31 mouse cellular contexts compared by ENCODE assay signal in genomic region chr4:155703425-155703929, GRCm38 (mm10). TPM values are rescaled to one million over a fixed set of nuclear protein-coding genes. Genes with fewer than 3 reads are reported as not detected.
DNase-seq lines count a peak whose midpoint lies in the region; ATAC-seq and TF ChIP-seq lines count a peak whose summit lies in the region.
"Had no signal": no experiment of that assay in that cellular context is flagged by ENCODE, and none has a peak within 500 bp of the region (broad histone marks: within the 10 kb centered on the region; RNA-seq: fewer than 3 reads in every experiment).

No protein-coding gene starts in this region.

- H3K4me1 ChIP-seq in E14TG2a.4 (replicated peaks; ENCODE audit: low read depth, low read length) (peaks cover 62% of the 10 kb centered on the region), MEL (ENCODE audit: control insufficient read depth in 1 of 2, insufficient read depth in 2 of 2, low read length in 2 of 2) (peaks cover 9 to 11% of the 10 kb centered on the region in 2 experiments)
- peaks cover 33% of the 10 kb centered on the region for H3K4me1 ChIP-seq in liver, embryonic 15.5 days (replicated peaks)
- H3K4me1 ChIP-seq: stomach, embryonic 15.5 days had no signal

- ATAC-seq in liver, embryonic 15.5 days (ENCODE audit: insufficient read depth): no peak
- ATAC-seq: forebrain, embryonic 13.5 days; intestine, postnatal 0 days; midbrain, embryonic 13.5 days had no signal

- no peak for DNase-seq in layer of hippocampus, adult 2 months (ENCODE audit: low spot score in 2 of 2)
- no peak for DNase-seq in layer of hippocampus, adult 9-10 months (ENCODE audit: low spot score)
- peak; percentile 66 for DNase-seq in MEL (ENCODE audit: low read depth, low spot score)
- DNase-seq in gastrocnemius, adult 2 months: no peak
- DNase-seq in left cerebral cortex, postnatal 25 days (ENCODE audit: low spot score in 2 of 2): no peak
- DNase-seq in spleen, postnatal 14 days (ENCODE audit: low spot score in 2 of 2): no peak
- DNase-seq: adrenal gland, postnatal 25 days; cerebellum, adult 11-12 months; cerebellum, postnatal 10 days; gastrocnemius, postnatal 25 days; heart, adult 18-20 months; heart, postnatal 36 days; kidney, adult 9 months; kidney, postnatal 14 days; left cerebral cortex, postnatal 4 days; lung, adult 2 months; lung, postnatal 14 days; retina, postnatal 1 day; right cerebral cortex, postnatal 14 days; thymus, postnatal 14 days had no signal

- peak overlapping the region; percentile 85; the same call in 1 of the 2 replicates for H3K4me2 ChIP-seq in liver, embryonic 15.5 days

- H3K27me3 ChIP-seq in E14TG2a.4 (ENCODE audit: insufficient read depth, low read length) (no peaks in the 10 kb centered on the region), MEL (ENCODE audit: control insufficient read depth in 1 of 2, insufficient read depth in 2 of 2, low read length in 2 of 2) (no peaks in the 10 kb centered on the region)
- H3K27me3 ChIP-seq in liver, embryonic 15.5 days: 0 out of 2 replicates have a peak, but pooled peaks cover 4% of the 10 kb centered on the region
- H3K27me3 ChIP-seq: forebrain, embryonic 13.5 days; hindbrain, embryonic 13.5 days; midbrain, embryonic 13.5 days; neural tube, embryonic 15.5 days; stomach, embryonic 15.5 days had no signal

- H3K9me3 ChIP-seq in E14TG2a.4 (ENCODE audit: low read length) (no peaks in the 10 kb centered on the region), MEL (replicated peaks; ENCODE audit: insufficient read depth, low read length) (no peaks in the 10 kb centered on the region)
- no peaks in the 10 kb centered on the region for H3K9me3 ChIP-seq in liver, embryonic 15.5 days (replicated peaks)
- H3K9me3 ChIP-seq: forebrain, embryonic 13.5 days; hindbrain, embryonic 13.5 days; midbrain, embryonic 13.5 days; neural tube, embryonic 15.5 days; stomach, embryonic 15.5 days had no signal

- peaks cover 29% of the 10 kb centered on the region for H3K79me2 ChIP-seq in MEL (ENCODE audit: control insufficient read depth, insufficient read depth, low read length, poor library complexity)

- 0 out of 4 replicates have a peak, but pooled peaks of 1 of the 2 experiments have one; percentile 21 for TF ChIP-seq EP300 in MEL (IDR thresholded peaks at IDR 0.05; ENCODE audit: low read depth in 1 of 2, low read length in 2 of 2)

- WGBS in liver, embryonic 15.5 days (ENCODE audit: insufficient replicate concordance): 86% methylated on average over 4 of the region's 4 CpGs

- intact Hi-C loops in gastrocnemius, adult 2 months (cut with DNase I): loop anchor here (5.0 to 10.0 kb wide), 3 partner anchors 76 to 339 kb away; partner anchors contain the start of gene Prkcz
- intact Hi-C loops in left cerebral cortex, postnatal 25 days (cut with DNase I): no loop called here

- peak overlapping the region; percentile 95 for H3K9ac ChIP-seq in MEL (ENCODE audit: control insufficient read depth, low read depth, low read length, poor library complexity, severe bottlenecking)
- no peak overlapping the region for H3K9ac ChIP-seq in liver, embryonic 15.5 days
- H3K9ac ChIP-seq: stomach, embryonic 15.5 days had no signal

- TF ChIP-seq RAD21 in MEL (IDR thresholded peaks at IDR 0.05; ENCODE audit: low read depth, low read length): no peak

- H3K4me3 ChIP-seq in layer of hippocampus, adult 2 months: no peak overlapping the region
- peak overlapping the region; percentile 96 for H3K4me3 ChIP-seq in E14TG2a.4 (replicated peaks; ENCODE audit: low read length)
- peak overlapping the region; percentile 22 to 77 for H3K4me3 ChIP-seq in MEL (ENCODE audit: control insufficient read depth in 1 of 2, insufficient read depth in 1 of 2, low read depth in 2 of 2, low read length in 2 of 2)
- no peak overlapping the region for H3K4me3 ChIP-seq in liver, embryonic 15.5 days (replicated peaks)
- H3K4me3 ChIP-seq in gastrocnemius, adult 2 months: no peak overlapping the region

- no peak for TF ChIP-seq POLR2A in MEL (IDR thresholded peaks at IDR 0.05; ENCODE audit: control insufficient read depth in 1 of 2, insufficient read depth in 1 of 2, low read depth in 1 of 2, low read length in 2 of 2, poor library complexity in 1 of 2)

- H3K36me3 ChIP-seq in E14TG2a.4 (ENCODE audit: insufficient read depth, low read length): peaks cover 34% of the 10 kb centered on the region
- H3K36me3 ChIP-seq in MEL (ENCODE audit: control insufficient read depth in 1 of 2, insufficient read depth in 2 of 2, low read length in 2 of 2): peaks cover 0 to 29% of the 10 kb centered on the region in 2 experiments; a peak in 3 of 4 replicates
- H3K36me3 ChIP-seq in liver, embryonic 15.5 days (replicated peaks): no peaks in the 10 kb centered on the region
- H3K36me3 ChIP-seq: hindbrain, embryonic 13.5 days; midbrain, embryonic 13.5 days; neural tube, embryonic 15.5 days; stomach, embryonic 15.5 days had no signal

- H3K27ac ChIP-seq in layer of hippocampus, adult 2 months: no peak overlapping the region
- H3K27ac ChIP-seq in MEL (ENCODE audit: control insufficient read depth, low read depth, low read length): peak overlapping the region; percentile 69
- no peak overlapping the region for H3K27ac ChIP-seq in liver, embryonic 15.5 days (replicated peaks)
- H3K27ac ChIP-seq in gastrocnemius, adult 2 months: no peak overlapping the region
- H3K27ac ChIP-seq: forebrain, embryonic 13.5 days had no signal

- 0 out of 2 replicates have a peak, but pooled peaks have one; percentile 1 for TF ChIP-seq CTCF in layer of hippocampus, adult 2 months (conservative IDR thresholded peaks at IDR 0.05)
- TF ChIP-seq CTCF in E14TG2a.4 (conservative IDR thresholded peaks at IDR 0.05; ENCODE audit: low read length) (no peak), MEL (IDR thresholded peaks at IDR 0.05 in 2 of 3, conservative IDR thresholded peaks at IDR 0.05 in 1 of 3; ENCODE audit: control insufficient read depth in 1 of 3, insufficient read depth in 1 of 3, low read depth in 2 of 3, low read length in 3 of 3, poor library complexity in 1 of 3, severe bottlenecking in 1 of 3) (no peak)
- no peak for TF ChIP-seq CTCF in gastrocnemius, adult 2 months (IDR thresholded peaks at IDR 0.05)

TF ChIP-seq in MEL, 35 proteins besides CTCF, POLR2A, EP300 and RAD21 (continues in another document):
- no peak for TF ChIP-seq ETS1 (IDR thresholded peaks at IDR 0.05; ENCODE audit: low read depth, low read length)
- TF ChIP-seq POLR2AphosphoS2 (IDR thresholded peaks at IDR 0.05; ENCODE audit: low read length): no peak
- no peak for TF ChIP-seq HCFC1 (IDR thresholded peaks at IDR 0.05; ENCODE audit: low read depth, low read length)
- TF ChIP-seq SIN3A (IDR thresholded peaks at IDR 0.05; ENCODE audit: low read length): 0 out of 2 replicates have a peak, but pooled peaks have one; percentile 42
- no peak for TF ChIP-seq NRF1 (IDR thresholded peaks at IDR 0.05; ENCODE audit: insufficient read depth, low read depth, low read length, poor library complexity, severe bottlenecking)
- no peak for TF ChIP-seq ELF1 (IDR thresholded peaks at IDR 0.05; ENCODE audit: low read depth, low read length)
- no peak for TF ChIP-seq TCF12 (IDR thresholded peaks at IDR 0.05; ENCODE audit: low read depth, low read length)
- TF ChIP-seq MYB (IDR thresholded peaks at IDR 0.05; ENCODE audit: low read depth, low read length): no peak
- no peak for TF ChIP-seq TBP (IDR thresholded peaks at IDR 0.05; ENCODE audit: low read depth, low read length)
- TF ChIP-seq TAL1 (IDR thresholded peaks at IDR 0.05; ENCODE audit: low read length): no peak
- no peak for TF ChIP-seq GABPA (IDR thresholded peaks at IDR 0.05; ENCODE audit: low read depth, low read length)

RNA-seq across cellular contexts. Expression of gene Ssu72, which starts 1.1 kb away (rescaled TPM):
- 10 to 100 TPM; 90.9 to 92.8 TPM for total RNA-seq in layer of hippocampus, adult 2 months (2021)
- total RNA-seq in MEL (2012; rRNA removed): 160 and 170 TPM in 2 replicates
- 100 to 1,000 TPM; 140 to 267 TPM for polyA plus RNA-seq in MEL (2012; ENCODE audit: insufficient read depth in 1 of 2, insufficient read length in 2 of 2, low read depth in 1 of 2, low replicate concordance in 2 of 2, missing spikeins in 1 of 2)
- 52.0 and 52.4 TPM in 2 replicates for polyA plus RNA-seq in liver, embryonic 15.5 days (2015; fragmentation: Nextera tagmentation; extraction: Ambion mirVana)
- 10 to 100 TPM; 42.3 to 44.5 TPM for total RNA-seq in gastrocnemius, adult 2 months (2021)
- 10 to 100 TPM; 93.3 to 98.2 TPM for total RNA-seq in left cerebral cortex, postnatal 25 days (2021)

RNA-seq across cellular contexts. Expression of gene Fndc10, which starts 9.3 kb away (rescaled TPM):
- 10 to 100 TPM; 26.5 to 27.9 TPM for total RNA-seq in layer of hippocampus, adult 2 months (2021)
- total RNA-seq in MEL (2012; rRNA removed): 1.1 and 2.6 TPM in 2 replicates
- 1 to 10 TPM in 1 of 2 experiments, not detected in 1; 5.9 TPM for polyA plus RNA-seq in MEL (2012; ENCODE audit: insufficient read depth in 1 of 2, insufficient read length in 2 of 2, low read depth in 1 of 2, low replicate concordance in 2 of 2, missing spikeins in 1 of 2)
- 0.24 and 0.48 TPM in 2 replicates for polyA plus RNA-seq in liver, embryonic 15.5 days (2015; fragmentation: Nextera tagmentation; extraction: Ambion mirVana)
- total RNA-seq in gastrocnemius, adult 2 months (2021): 1 to 10 TPM; 1.0 to 1.5 TPM
- total RNA-seq in left cerebral cortex, postnatal 25 days (2021): 10 to 100 TPM; 26.5 to 29.2 TPM

RNA-seq across cellular contexts. Expression of gene Tmem240, which starts 31.1 kb away (rescaled TPM):
- total RNA-seq in layer of hippocampus, adult 2 months (2021): 10 to 100 TPM; 32.7 to 39.0 TPM
- total RNA-seq in MEL (2012; rRNA removed): 0.13 and 0.27 TPM in 2 replicates
- under 1 TPM in 1 of 2 experiments, not detected in 1; 0.33 TPM for polyA plus RNA-seq in MEL (2012; ENCODE audit: insufficient read depth in 1 of 2, insufficient read length in 2 of 2, low read depth in 1 of 2, low replicate concordance in 2 of 2, missing spikeins in 1 of 2)
- polyA plus RNA-seq in liver, embryonic 15.5 days (2015; fragmentation: Nextera tagmentation; extraction: Ambion mirVana): 0.08 and 0.10 TPM in 2 replicates
- total RNA-seq in gastrocnemius, adult 2 months (2021): under 1 TPM; 0.41 to 0.67 TPM
- 10 to 100 TPM; 58.0 to 61.9 TPM for total RNA-seq in left cerebral cortex, postnatal 25 days (2021)
- total RNA-seq: common myeloid progenitor, adult 5-6 weeks had no signal

RNA-seq across cellular contexts. Expression of gene Mib2, which starts 34.5 kb away (rescaled TPM):
- total RNA-seq in layer of hippocampus, adult 2 months (2021): 100 to 1,000 TPM; 111 to 114 TPM
- 21.4 and 27.7 TPM in 2 replicates for total RNA-seq in MEL (2012; rRNA removed)
- 10 to 100 TPM in 1 of 2 experiments, not detected in 1; 38.3 TPM for polyA plus RNA-seq in MEL (2012; ENCODE audit: insufficient read depth in 1 of 2, insufficient read length in 2 of 2, low read depth in 1 of 2, low replicate concordance in 2 of 2, missing spikeins in 1 of 2)
- 3.8 and 5.2 TPM in 2 replicates for polyA plus RNA-seq in liver, embryonic 15.5 days (2015; fragmentation: Nextera tagmentation; extraction: Ambion mirVana)
- total RNA-seq in gastrocnemius, adult 2 months (2021): 10 to 100 TPM; 17.7 to 19.8 TPM
- 100 to 1,000 TPM; 112 to 113 TPM for total RNA-seq in left cerebral cortex, postnatal 25 days (2021)

RNA-seq across cellular contexts. Expression of gene Mmp23, which starts 50.3 kb away (rescaled TPM):
- total RNA-seq in layer of hippocampus, adult 2 months (2021): 1 to 10 TPM; 2.7 to 3.4 TPM
- 1.6 and 1.8 TPM in 2 replicates for total RNA-seq in MEL (2012; rRNA removed)
- 1 to 10 TPM in 1 of 2 experiments, not detected in 1; 2.4 TPM for polyA plus RNA-seq in MEL (2012; ENCODE audit: insufficient read depth in 1 of 2, insufficient read length in 2 of 2, low read depth in 1 of 2, low replicate concordance in 2 of 2, missing spikeins in 1 of 2)
- 4.9 TPM in 2 replicates for polyA plus RNA-seq in liver, embryonic 15.5 days (2015; fragmentation: Nextera tagmentation; extraction: Ambion mirVana)
- total RNA-seq in gastrocnemius, adult 2 months (2021): 1 to 10 TPM in 1 of 2 experiments, under 1 TPM in 1; 0.64 to 3.0 TPM
- 1 to 10 TPM; 2.5 to 2.9 TPM for total RNA-seq in left cerebral cortex, postnatal 25 days (2021)
- total RNA-seq: monocyte, adult 5-6 weeks had no signal
- polyA plus RNA-seq: erythroblast, embryonic 14.5 days had no signal

Comparison
In these comparisons a context has a peak if more than half of its experiments do, and no peak if none do; other contexts are left out.
1. H3K4me3 ChIP-seq: peak in E14TG2a.4 (single experiment) and MEL (2 of 2); none in layer of hippocampus, adult 2 months (single experiment), liver, embryonic 15.5 days (single experiment) and gastrocnemius, adult 2 months (single experiment).
2. RNA of gene Tmem240, which starts 31.1 kb away (total RNA-seq): 58.0 to 61.9 TPM in left cerebral cortex, postnatal 25 days and 32.7 to 39.0 TPM in layer of hippocampus, adult 2 months; 0.41 to 0.67 TPM in gastrocnemius, adult 2 months and 0.13 to 0.27 TPM in MEL; every median in the first group is over 10 times any median in the second.